Mouse (Mus musculus) neural tube, embryonic 13.5 days (tissue): ENCODE measurements around the gene Tbc1d9b. TPM values are rescaled to one million over a fixed set of nuclear protein-coding genes. Genes with fewer than 3 reads are reported as not detected.

Source experiments
- ATAC-seq: fragments of 200-750 bp; cut with Nextera tagmentation; 2 replicates; pipeline ENCODE4 v1.8.0; 2017; ENCODE audit warnings: low read depth, mild to moderate bottlenecking, moderate TSS enrichment, moderate library complexity
- H3K27ac ChIP-seq: fragments of 300-500 bp; sonication (generic); replicated peaks from 2 replicates; pipeline ENCODE4 v1.5.1; 2015; ENCODE audit warnings: moderate library complexity, mild to moderate bottlenecking, inconsistent platforms
- H3K27me3 ChIP-seq: fragments of 300-500 bp; sonication (generic); 2 replicates; pipeline ENCODE4 v1.6.1; 2015; ENCODE audit warnings: mild to moderate bottlenecking, inconsistent platforms
- H3K36me3 ChIP-seq: fragments of 300-500 bp; sonication (generic); 2 replicates; pipeline ENCODE4 v1.6.1; 2015; ENCODE audit warnings: mild to moderate bottlenecking, inconsistent platforms
- H3K4me1 ChIP-seq: fragments of 300-500 bp; sonication (generic); replicated peaks from 2 replicates; pipeline ENCODE4 v1.6.1; 2015; ENCODE audit warnings: inconsistent platforms
- H3K4me2 ChIP-seq: fragments of 300-500 bp; sonication (generic); 2 replicates; pipeline ENCODE4 v1.6.1; 2015; ENCODE audit warnings: inconsistent platforms, mild to moderate bottlenecking, moderate library complexity
- H3K4me3 ChIP-seq: fragments of 300-500 bp; sonication (generic); 2 replicates; pipeline ENCODE4 v1.5.1; 2015; ENCODE audit warnings: mild to moderate bottlenecking, inconsistent platforms
- H3K9ac ChIP-seq: fragments of 300-500 bp; sonication (generic); 2 replicates; pipeline ENCODE4 v1.6.1; 2015; ENCODE audit warnings: moderate library complexity, mild to moderate bottlenecking, inconsistent platforms
- H3K9me3 ChIP-seq: fragments of 300-500 bp; sonication (generic); 2 replicates; pipeline ENCODE4 v1.6.1; 2016; ENCODE audit warnings: inconsistent platforms
- WGBS: fragments of 180-500 bp; shearing (Covaris S2); methylation state at CpG from one replicate; pipeline ENCODE4 v1.1.7; 2015; 5-methylcytosine and 5-hydroxymethylcytosine counted together
- polyA plus RNA-seq: library from polyadenylated mRNA; unstranded; fragments of >200 nt; fragmentation: Nextera tagmentation; extraction: Ambion mirVana; gene quantifications from 2 replicates; pipeline ENCODE4 v1.2.1, GENCODE M21; 2015

Tbc1d9b gene
- polyA plus RNA-seq, 1 experiment from 2014 or later, result 39.2 TPM

- Histone ChIP-seq H3K4me3 (no peak overlapping the region), H3K27me3 (no peaks in the 10 kb centered on the region), H3K4me1 (no peaks in the 10 kb centered on the region), H3K4me2 (no peak overlapping the region), H3K27ac (no peak overlapping the region), H3K9ac (no peak overlapping the region), H3K9me3 (no peaks in the 10 kb centered on the region), H3K36me3 (peaks cover 47% of the 10 kb centered on the region)
- WGBS, result 75% methylated on average over 7 of the region's 7 CpGs
- ATAC-seq, result no peak
These were observed 57.5 kb downstream of the Tbc1d9b start for GRCm38 (mm10) chr11:50188682-50189081.

- H3K9me3 ChIP-seq, result no peaks in the 10 kb centered on the region
- no peak overlapping the region for H3K9ac ChIP-seq
- no peaks in the 10 kb centered on the region for H3K27me3 ChIP-seq
- no peak overlapping the region for H3K4me2 ChIP-seq
- H3K27ac ChIP-seq, result no peak overlapping the region
- no peak overlapping the region for H3K4me3 ChIP-seq
- H3K36me3 ChIP-seq, result peaks cover 50% of the 10 kb centered on the region
- H3K4me1 ChIP-seq, result no peaks in the 10 kb centered on the region
- ATAC-seq, result no peak
- WGBS, result 87% methylated on average over 4 of the region's 4 CpGs
These were observed 59.2 kb downstream of the Tbc1d9b start for GRCm38 (mm10) chr11:50190362-50190761.

- Histone ChIP-seq H3K9ac (no peak overlapping the region), H3K27ac (no peak overlapping the region), H3K9me3 (no peaks in the 10 kb centered on the region), H3K27me3 (no peaks in the 10 kb centered on the region), H3K4me2 (no peak overlapping the region), H3K4me1 (no peaks in the 10 kb centered on the region), H3K4me3 (no peak overlapping the region), H3K36me3 (peaks cover 55% of the 10 kb centered on the region)
- ATAC-seq, result no peak
- 90% methylated on average over 3 of the region's 3 CpGs for WGBS
These were observed 61.1 kb downstream of the Tbc1d9b start for GRCm38 (mm10) chr11:50192278-50192677.

GRCm38 (mm10) chr11:50194070-50194469 lies 62.9 kb downstream of the Tbc1d9b start:
- no peak overlapping the region for H3K4me2 ChIP-seq
- H3K9ac ChIP-seq, result no peak overlapping the region
- no peaks in the 10 kb centered on the region for H3K27me3 ChIP-seq
- H3K4me3 ChIP-seq, result no peak overlapping the region
- no peaks in the 10 kb centered on the region for H3K9me3 ChIP-seq
- ATAC-seq, result no peak
- 73% methylated on average over 7 of the region's 7 CpGs for WGBS
- no peaks in the 10 kb centered on the region for H3K4me1 ChIP-seq
- peaks cover 59% of the 10 kb centered on the region for H3K36me3 ChIP-seq
- no peak overlapping the region for H3K27ac ChIP-seq

- WGBS, result 91% methylated on average over 4 of the region's 4 CpGs
- Histone ChIP-seq H3K4me3 (no peak overlapping the region), H3K4me2 (no peak overlapping the region), H3K9ac (no peak overlapping the region), H3K27me3 (no peaks in the 10 kb centered on the region), H3K9me3 (no peaks in the 10 kb centered on the region), H3K36me3 (peaks cover 66% of the 10 kb centered on the region), H3K27ac (no peak overlapping the region), H3K4me1 (no peaks in the 10 kb centered on the region)
- ATAC-seq, result no peak
These were observed 63.6 kb downstream of the Tbc1d9b start for GRCm38 (mm10) chr11:50194793-50195192.

- no peaks in the 10 kb centered on the region for H3K4me1 ChIP-seq
- ATAC-seq, result no peak
- H3K27me3 ChIP-seq, result no peaks in the 10 kb centered on the region
- H3K36me3 ChIP-seq, result peaks cover 77% of the 10 kb centered on the region
- no peak overlapping the region for H3K27ac ChIP-seq
- H3K9me3 ChIP-seq, result no peaks in the 10 kb centered on the region
- no peak overlapping the region for H3K9ac ChIP-seq
- no peak overlapping the region for H3K4me2 ChIP-seq
- WGBS, result 96% methylated on average over 4 of the region's 4 CpGs
- H3K4me3 ChIP-seq, result no peak overlapping the region
These were observed 66.3 kb downstream of the Tbc1d9b start for GRCm38 (mm10) chr11:50197500-50197899.

- no peaks in the 10 kb centered on the region for H3K27me3 ChIP-seq
- H3K4me1 ChIP-seq, result no peaks in the 10 kb centered on the region
- no peak overlapping the region for H3K4me3 ChIP-seq
- ATAC-seq, result no peak
- no peaks in the 10 kb centered on the region for H3K9me3 ChIP-seq
- WGBS, result 89% methylated on average over 4 of the region's 5 CpGs
- H3K9ac ChIP-seq, result no peak overlapping the region
- no peak overlapping the region for H3K27ac ChIP-seq
- no peak overlapping the region for H3K4me2 ChIP-seq
- H3K36me3 ChIP-seq, result peaks cover 86% of the 10 kb centered on the region
These were observed 67.1 kb downstream of the Tbc1d9b start for GRCm38 (mm10) chr11:50198219-50198846.

- H3K4me2 ChIP-seq, result no peak overlapping the region
- no peak overlapping the region for H3K27ac ChIP-seq
- H3K36me3 ChIP-seq, result peaks cover 90% of the 10 kb centered on the region
- ATAC-seq, result no peak
- no peaks in the 10 kb centered on the region for H3K9me3 ChIP-seq
- WGBS, result 86% methylated on average over 2 of the region's 2 CpGs
- H3K4me1 ChIP-seq, result no peaks in the 10 kb centered on the region
- H3K4me3 ChIP-seq, result no peak overlapping the region
- H3K27me3 ChIP-seq, result no peaks in the 10 kb centered on the region
- H3K9ac ChIP-seq, result no peak overlapping the region
These were observed 67.7 kb downstream of the Tbc1d9b start for GRCm38 (mm10) chr11:50198916-50199315.

- Histone ChIP-seq H3K9me3 (no peaks in the 10 kb centered on the region), H3K36me3 (peaks cover 93% of the 10 kb centered on the region), H3K4me2 (no peak overlapping the region), H3K27ac (no peak overlapping the region), H3K9ac (no peak overlapping the region), H3K4me3 (no peak overlapping the region), H3K27me3 (no peaks in the 10 kb centered on the region), H3K4me1 (no peaks in the 10 kb centered on the region)
- 76% methylated on average over 8 of the region's 8 CpGs for WGBS
- no peak for ATAC-seq
These were observed 69.4 kb downstream of the Tbc1d9b start for GRCm38 (mm10) chr11:50200613-50201012.

- H3K4me2 ChIP-seq, result no peak overlapping the region
- 95% methylated on average over 3 of the region's 3 CpGs for WGBS
- no peak for ATAC-seq
These were observed 70.4 kb downstream of the Tbc1d9b start for GRCm38 (mm10) chr11:50201590-50201989.

GRCm38 (mm10) chr11:50203302-50203827 lies 72.2 kb downstream of the Tbc1d9b start:
- H3K36me3 ChIP-seq, result peaks cover 96% of the 10 kb centered on the region
- H3K4me1 ChIP-seq, result peaks cover 7% of the 10 kb centered on the region; the same call in 1 of the 2 replicates
- ATAC-seq, result no peak
- H3K9ac ChIP-seq, result no peak overlapping the region
- H3K4me2 ChIP-seq, result no peak overlapping the region
- no peak overlapping the region for H3K27ac ChIP-seq
- 94% methylated on average over 9 of the region's 9 CpGs for whole genome bisulfite sequencing
- H3K4me3 ChIP-seq, result no peak overlapping the region
- no peaks in the 10 kb centered on the region for H3K9me3 ChIP-seq
- H3K27me3 ChIP-seq, result no peaks in the 10 kb centered on the region

More at GRCm38 (mm10) chr11:50201590-50201989, 70.4 kb downstream of the Tbc1d9b start:
- Histone ChIP-seq H3K36me3 (peaks cover 96% of the 10 kb centered on the region), H3K27ac (no peak overlapping the region), H3K9ac (no peak overlapping the region), H3K27me3 (no peaks in the 10 kb centered on the region), H3K9me3 (no peaks in the 10 kb centered on the region), H3K4me1 (no peaks in the 10 kb centered on the region), H3K4me3 (no peak overlapping the region)

- no peak overlapping the region for H3K27ac ChIP-seq
- peaks cover 17% of the 10 kb centered on the region for H3K4me1 ChIP-seq
- no peak overlapping the region for H3K4me3 ChIP-seq
- peaks cover 77% of the 10 kb centered on the region for H3K36me3 ChIP-seq
- H3K9ac ChIP-seq, result no peak overlapping the region
- no peaks in the 10 kb centered on the region for H3K27me3 ChIP-seq
- no peaks in the 10 kb centered on the region for H3K9me3 ChIP-seq
- no peak overlapping the region for H3K4me2 ChIP-seq
- no peak for ATAC-seq
- 95% methylated on average over 3 of the region's 3 CpGs for WGBS
These were observed 74.2 kb downstream of the Tbc1d9b start for GRCm38 (mm10) chr11:50205434-50205833.

- ATAC-seq, result no peak
- peaks cover 71% of the 10 kb centered on the region for H3K36me3 ChIP-seq
- 91% methylated on average over 2 of the region's 2 CpGs for WGBS
These were observed 74.8 kb downstream of the Tbc1d9b start for GRCm38 (mm10) chr11:50206037-50206436.

More at GRCm38 (mm10) chr11:50206037-50206436, 74.8 kb downstream of the Tbc1d9b start:
- Histone ChIP-seq H3K9ac (no peak overlapping the region), H3K9me3 (no peaks in the 10 kb centered on the region), H3K27ac (no peak overlapping the region), H3K4me2 (no peak overlapping the region), H3K27me3 (no peaks in the 10 kb centered on the region), H3K4me1 (peaks cover 21% of the 10 kb centered on the region), H3K4me3 (no peak overlapping the region)
